Mouse (Mus musculus): Measurements from ENCODE around the gene Ntm.

Gene Ntm

GRCm38 (mm10) chr9:29410284-29410683 lies 552.7 kb downstream of the Ntm start:
- DNase-seq (ENCODE audit: low spot score in 2 of 2): no peak

- peak in 1 of 2 experiments; percentile 46 for DNase-seq (ENCODE audit: low spot score in 2 of 2)
These were observed 553.6 kb downstream of the Ntm start for GRCm38 (mm10) chr9:29409216-29409907.

- no peak for DNase-seq (ENCODE audit: low spot score in 2 of 2)
These were observed 555.0 kb downstream of the Ntm start for GRCm38 (mm10) chr9:29407954-29408353.

- no peak for DNase-seq (ENCODE audit: low spot score in 2 of 2)
These were observed 556.0 kb downstream of the Ntm start for GRCm38 (mm10) chr9:29406973-29407372.

- no peak for DNase-seq (ENCODE audit: low spot score in 2 of 2)
These were observed 556.9 kb downstream of the Ntm start for GRCm38 (mm10) chr9:29406046-29406445.

GRCm38 (mm10) chr9:29400151-29400550 lies 562.8 kb downstream of the Ntm start:
- DNase-seq (ENCODE audit: low spot score in 2 of 2): no peak

- no peak for DNase-seq (ENCODE audit: low spot score in 2 of 2)
These were observed 566.8 kb downstream of the Ntm start for GRCm38 (mm10) chr9:29396101-29396500.

GRCm38 (mm10) chr9:29393136-29393535 lies 569.8 kb downstream of the Ntm start:
- no peak for DNase-seq (ENCODE audit: low spot score in 2 of 2)

- DNase-seq (ENCODE audit: low spot score in 2 of 2): peak in 1 of 2 experiments; percentile 40
These were observed 572.0 kb downstream of the Ntm start for GRCm38 (mm10) chr9:29390796-29391517.

- DNase-seq (ENCODE audit: low spot score in 2 of 2): no peak
These were observed 573.7 kb downstream of the Ntm start for GRCm38 (mm10) chr9:29389224-29389623.

- no peak for DNase-seq (ENCODE audit: low spot score in 2 of 2)
These were observed 575.8 kb downstream of the Ntm start for GRCm38 (mm10) chr9:29387136-29387535.

GRCm38 (mm10) chr9:29377172-29378002 lies 585.6 kb downstream of the Ntm start:
- DNase-seq (ENCODE audit: low spot score in 2 of 2): no peak

GRCm38 (mm10) chr9:29371341-29371740 lies 591.6 kb downstream of the Ntm start:
- no peak for DNase-seq (ENCODE audit: low spot score in 2 of 2)

GRCm38 (mm10) chr9:29369621-29370020 lies 593.3 kb downstream of the Ntm start:
- no peak for DNase-seq (ENCODE audit: low spot score in 2 of 2)

GRCm38 (mm10) chr9:29368291-29368690 lies 594.6 kb downstream of the Ntm start:
- DNase-seq (ENCODE audit: low spot score in 2 of 2): no peak

- DNase-seq (ENCODE audit: low spot score in 2 of 2): no peak
These were observed 605.1 kb downstream of the Ntm start for GRCm38 (mm10) chr9:29357796-29358195.

GRCm38 (mm10) chr9:29342303-29342702 lies 620.6 kb downstream of the Ntm start:
- DNase-seq (ENCODE audit: low spot score in 2 of 2): no peak

GRCm38 (mm10) chr9:29341292-29341691 lies 621.6 kb downstream of the Ntm start:
- DNase-seq (ENCODE audit: low spot score in 2 of 2): no peak

- DNase-seq (ENCODE audit: low spot score in 2 of 2): no peak
These were observed 627.3 kb downstream of the Ntm start for GRCm38 (mm10) chr9:29335671-29336070.

GRCm38 (mm10) chr9:29332296-29333090 lies 630.4 kb downstream of the Ntm start:
- no peak for DNase-seq (ENCODE audit: low spot score in 2 of 2)

- no peak for DNase-seq (ENCODE audit: low spot score in 2 of 2)
These were observed 632.5 kb downstream of the Ntm start for GRCm38 (mm10) chr9:29330486-29330885.

- no peak for DNase-seq (ENCODE audit: low spot score in 2 of 2)
These were observed 636.7 kb downstream of the Ntm start for GRCm38 (mm10) chr9:29326283-29326682.

Data from frontal cortex, postnatal 10 days (tissue).